Mouse (Mus musculus) v-Abl transformed pro-B cells (cell line): Measurements from ENCODE around the gene Epas1.

Experiments used
- in situ Hi-C, 2 experiments: fragments of 400-800 bp; cut with MboI; formaldehyde crosslinking; loops; one replicate each; pipeline ENCODE4 v1.15.1; 2025; ENCODE audit not compliant: unreplicated experiment in 2 of 2

The Epas1 gene

GRCm38 (mm10) chr17:86754806-86755571 lies 1.5 kb downstream of the Epas1 start:
- in situ Hi-C loops, result no loop called here

GRCm38 (mm10) chr17:86755581-86756195 lies 2.2 kb downstream of the Epas1 start:
- in situ Hi-C loops, result no loop called here

- in situ Hi-C loops, result no loop called here
These were observed 4.1 kb downstream of the Epas1 start for GRCm38 (mm10) chr17:86757621-86758020.

- in situ Hi-C loops, result no loop called here
These were observed 8.4 kb downstream of the Epas1 start for GRCm38 (mm10) chr17:86761859-86762258.

GRCm38 (mm10) chr17:86762479-86763242 lies 9.2 kb downstream of the Epas1 start:
- in situ Hi-C loops, result no loop called here

- in situ Hi-C loops, result no loop called here
These were observed 12.4 kb downstream of the Epas1 start for GRCm38 (mm10) chr17:86765762-86766404.

- in situ Hi-C loops, result no loop called here
These were observed 12.9 kb downstream of the Epas1 start for GRCm38 (mm10) chr17:86766412-86766811.

GRCm38 (mm10) chr17:86768596-86768995 lies 15.1 kb downstream of the Epas1 start:
- in situ Hi-C loops, result no loop called here

GRCm38 (mm10) chr17:86769330-86770211 lies 16.1 kb downstream of the Epas1 start:
- in situ Hi-C loops, result no loop called here

GRCm38 (mm10) chr17:86770848-86771247 lies 17.3 kb downstream of the Epas1 start:
- in situ Hi-C loops, result no loop called here

GRCm38 (mm10) chr17:86772035-86772434 lies 18.5 kb downstream of the Epas1 start:
- in situ Hi-C loops, result no loop called here

- in situ Hi-C loops, result no loop called here
These were observed 19.6 kb downstream of the Epas1 start for GRCm38 (mm10) chr17:86772929-86773588.

- in situ Hi-C loops, result no loop called here
These were observed 23.0 kb downstream of the Epas1 start for GRCm38 (mm10) chr17:86776538-86776937.

GRCm38 (mm10) chr17:86778147-86778546 lies 24.6 kb downstream of the Epas1 start:
- in situ Hi-C loops, result no loop called here

- in situ Hi-C loops, result no loop called here
These were observed 26.0 kb downstream of the Epas1 start for GRCm38 (mm10) chr17:86779191-86780130.

- in situ Hi-C loops, result no loop called here
These were observed 27.3 kb downstream of the Epas1 start for GRCm38 (mm10) chr17:86780708-86781318.

- in situ Hi-C loops, result no loop called here
These were observed 28.4 kb downstream of the Epas1 start for GRCm38 (mm10) chr17:86781755-86782400.
